Mouse (Mus musculus): ENCODE results near the gene Tsfm. TPM values are rescaled to one million over a fixed set of nuclear protein-coding genes. Genes with fewer than 3 reads are reported as not detected.
"Not testable (repeated sequence)": the region's sequence is repeated elsewhere in the genome, so short reads cannot be mapped to it uniquely, and the experiment has no call there.

Gene Tsfm
- polyA plus RNA-seq, 1 experiment from 2014 or later: 61.0 TPM

DNA sequence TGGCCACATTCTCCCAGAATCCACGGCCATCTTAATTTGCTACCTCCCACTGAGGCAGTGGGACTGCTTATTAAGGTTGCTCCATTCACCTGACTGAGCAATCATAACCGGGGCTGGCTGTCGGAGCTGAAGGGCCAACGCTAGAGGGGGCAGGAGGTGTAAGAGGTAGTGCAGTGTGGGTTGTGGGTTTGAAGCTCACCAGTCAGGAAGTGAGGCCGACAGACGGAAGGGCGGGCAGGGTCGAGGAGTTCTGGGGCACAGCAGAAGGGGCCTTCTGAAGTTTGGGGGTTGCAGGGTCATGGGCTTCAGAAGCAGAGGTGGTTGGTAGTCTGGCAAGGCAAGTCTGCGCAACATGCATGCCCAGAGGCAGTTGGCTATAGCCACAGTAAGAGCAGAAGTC lies 44.4 kb upstream of the Tsfm start, which contains the start of gene Agap2:
Gene Agap2, plus strand, starts transcription at position 205 of the 400 bp plus-strand sequence.
- Histone ChIP-seq H3K4me2 (ENCODE audit: low read depth, low read length) (no peak within 1 kb of the TSS), H3K27me3 (replicated peaks; ENCODE audit: control insufficient read depth, insufficient read depth, low read length) (peaks cover 49% of the 10 kb centered on the region), H3K9me3 (ENCODE audit: control insufficient read depth, low read length) (no peaks in the 10 kb centered on the region), H3K4me1 (ENCODE audit: control insufficient read depth, insufficient read depth, low read length) (peaks cover 12% of the 10 kb centered on the region; the same call in 1 of the 2 replicates), H3K36me3 (ENCODE audit: control insufficient read depth, insufficient read depth, low read length) (no peaks in the 10 kb centered on the region), H3K9ac (ENCODE audit: low read depth, low read length) (no peak within 1 kb of the TSS; the same call in 1 of the 2 replicates), H3K27ac (replicated peaks; ENCODE audit: low read depth, low read length) (no peak within 1 kb of the TSS), H3K4me3 (ENCODE audit: low read depth, low read length) (no peak within 1 kb of the TSS)
- DNase-seq (ENCODE audit: low spot score): no peak
- ATAC-seq (ENCODE audit: low read depth): no peak
- WGBS: 58% methylated on average over 9 of the region's 9 CpGs

GRCm38 (mm10) chr10:127073981-127074380 lies 43.3 kb upstream of the Tsfm start:
- Histone ChIP-seq H3K9ac (ENCODE audit: low read depth, low read length) (no peak overlapping the region), H3K4me3 (ENCODE audit: low read depth, low read length) (no peak overlapping the region), H3K27me3 (replicated peaks; ENCODE audit: control insufficient read depth, insufficient read depth, low read length) (peaks cover 38% of the 10 kb centered on the region), H3K27ac (replicated peaks; ENCODE audit: low read depth, low read length) (no peak overlapping the region), H3K9me3 (ENCODE audit: control insufficient read depth, low read length) (no peaks in the 10 kb centered on the region), H3K4me1 (ENCODE audit: control insufficient read depth, insufficient read depth, low read length) (peaks cover 13% of the 10 kb centered on the region), H3K4me2 (ENCODE audit: low read depth, low read length) (no peak overlapping the region), H3K36me3 (ENCODE audit: control insufficient read depth, insufficient read depth, low read length) (no peaks in the 10 kb centered on the region)
- ATAC-seq (ENCODE audit: low read depth) (no peak), DNase-seq (ENCODE audit: low spot score) (no peak)
- WGBS: 93% methylated on average over 1 of the region's 1 CpGs

DNA sequence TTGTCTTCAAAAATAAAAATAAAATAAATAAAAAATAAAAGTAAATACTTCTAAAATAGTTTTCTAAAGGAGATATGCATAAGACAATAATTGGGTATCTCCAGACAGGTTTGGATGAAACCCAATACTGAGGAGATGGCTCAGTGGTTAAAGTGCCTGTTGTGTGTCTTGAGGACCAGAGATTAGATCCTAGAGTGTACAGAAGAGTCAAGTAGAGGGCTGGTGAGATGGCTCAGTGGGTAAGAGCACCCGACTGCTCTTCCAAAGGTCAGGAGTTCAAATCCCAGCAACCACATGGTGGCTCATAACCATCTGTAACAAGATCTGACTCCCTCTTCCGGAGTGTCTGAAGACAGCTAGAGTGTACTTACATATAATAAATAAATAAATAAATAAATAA lies 42.3 kb upstream of the Tsfm start:
- H3K9ac ChIP-seq (ENCODE audit: low read depth, low read length); ATAC-seq (ENCODE audit: low read depth); H3K27ac ChIP-seq (replicated peaks; ENCODE audit: low read depth, low read length); DNase-seq (ENCODE audit: low spot score); H3K4me3 ChIP-seq (ENCODE audit: low read depth, low read length); H3K9me3 ChIP-seq (ENCODE audit: control insufficient read depth, low read length); H3K4me2 ChIP-seq (ENCODE audit: low read depth, low read length): not testable (repeated sequence)
- Histone ChIP-seq H3K36me3 (ENCODE audit: control insufficient read depth, insufficient read depth, low read length) (peaks cover 10% of the 10 kb centered on the region), H3K27me3 (replicated peaks; ENCODE audit: control insufficient read depth, insufficient read depth, low read length) (peaks cover 29% of the 10 kb centered on the region), H3K4me1 (ENCODE audit: control insufficient read depth, insufficient read depth, low read length) (peaks cover 16% of the 10 kb centered on the region)
- WGBS: 81% methylated on average over 2 of the region's 2 CpGs

- ATAC-seq (ENCODE audit: low read depth); H3K9ac ChIP-seq (ENCODE audit: low read depth, low read length); DNase-seq (ENCODE audit: low spot score); H3K9me3 ChIP-seq (ENCODE audit: control insufficient read depth, low read length); H3K4me3 ChIP-seq (ENCODE audit: low read depth, low read length); H3K4me2 ChIP-seq (ENCODE audit: low read depth, low read length); H3K27ac ChIP-seq (replicated peaks; ENCODE audit: low read depth, low read length): not testable (repeated sequence)
- 86% methylated on average over 4 of the region's 4 CpGs for WGBS
- Histone ChIP-seq H3K4me1 (ENCODE audit: control insufficient read depth, insufficient read depth, low read length) (peaks cover 16% of the 10 kb centered on the region), H3K27me3 (replicated peaks; ENCODE audit: control insufficient read depth, insufficient read depth, low read length) (peaks cover 22% of the 10 kb centered on the region), H3K36me3 (ENCODE audit: control insufficient read depth, insufficient read depth, low read length) (peaks cover 17% of the 10 kb centered on the region)
Observed at GRCm38 (mm10) chr10:127072270-127072669, 41.6 kb upstream of the Tsfm start.

DNA sequence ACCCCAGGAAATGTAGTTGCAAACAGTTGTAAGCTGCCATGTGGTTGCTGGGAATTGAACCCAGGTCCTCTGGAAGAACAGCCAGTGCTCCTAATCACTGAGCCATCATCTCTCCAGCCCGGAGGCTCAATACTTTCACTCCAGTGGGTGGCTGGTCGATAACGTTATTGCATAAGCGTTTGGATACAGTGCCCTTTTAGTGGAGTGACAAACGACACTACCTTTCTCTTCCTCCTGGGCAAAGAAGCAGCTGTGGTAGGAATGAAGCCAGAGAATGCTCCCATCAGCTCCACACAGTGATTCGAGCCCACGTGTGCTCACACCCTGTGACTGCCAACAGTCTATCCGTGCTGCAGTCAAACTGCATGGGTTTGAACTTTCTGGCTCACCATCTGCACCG lies 40.6 kb upstream of the Tsfm start:
- peak overlapping the region; percentile 82; the same call in 1 of the 2 replicates for H3K27ac ChIP-seq (replicated peaks; ENCODE audit: low read depth, low read length)
- peaks cover 28% of the 10 kb centered on the region for H3K36me3 ChIP-seq (ENCODE audit: control insufficient read depth, insufficient read depth, low read length)
- H3K27me3 ChIP-seq (replicated peaks; ENCODE audit: control insufficient read depth, insufficient read depth, low read length): peaks cover 12% of the 10 kb centered on the region
- no peaks in the 10 kb centered on the region for H3K9me3 ChIP-seq (ENCODE audit: control insufficient read depth, low read length)
- peak overlapping the region; percentile 73 for H3K9ac ChIP-seq (ENCODE audit: low read depth, low read length)
- H3K4me1 ChIP-seq (ENCODE audit: control insufficient read depth, insufficient read depth, low read length): peaks cover 16% of the 10 kb centered on the region
- DNase-seq (ENCODE audit: low spot score) (no peak), ATAC-seq (ENCODE audit: low read depth) (no peak)
- 69% methylated on average over 9 of the region's 9 CpGs for WGBS
- H3K4me3 ChIP-seq (ENCODE audit: low read depth, low read length): peak overlapping the region; percentile 62
- H3K4me2 ChIP-seq (ENCODE audit: low read depth, low read length): peak overlapping the region; percentile 86

GRCm38 (mm10) chr10:127070190-127071121 lies 39.8 kb upstream of the Tsfm start, which contains the start of gene Tspan31:
TSS of gene Tspan31 (minus strand) at chr10:127070264.
- peak; percentile 93 for ATAC-seq (ENCODE audit: low read depth)
- Histone ChIP-seq H3K9ac (ENCODE audit: low read depth, low read length) (peak within 1 kb of the TSS; percentile 73), H3K36me3 (ENCODE audit: control insufficient read depth, insufficient read depth, low read length) (peaks cover 35% of the 10 kb centered on the region), H3K27me3 (replicated peaks; ENCODE audit: control insufficient read depth, insufficient read depth, low read length) (peaks cover 6% of the 10 kb centered on the region; the same call in 1 of the 2 replicates), H3K4me2 (ENCODE audit: low read depth, low read length) (peak within 1 kb of the TSS; percentile 86), H3K27ac (replicated peaks; ENCODE audit: low read depth, low read length) (peak within 1 kb of the TSS; percentile 91), H3K4me1 (ENCODE audit: control insufficient read depth, insufficient read depth, low read length) (peaks cover 16% of the 10 kb centered on the region), H3K4me3 (ENCODE audit: low read depth, low read length) (peak within 1 kb of the TSS; percentile 62), H3K9me3 (ENCODE audit: control insufficient read depth, low read length) (no peaks in the 10 kb centered on the region)
- 2% methylated on average over 36 of the region's 36 CpGs for WGBS
- peak; percentile 99 for DNase-seq (ENCODE audit: low spot score)

- WGBS: 7% methylated on average over 30 of the region's 30 CpGs
- Histone ChIP-seq H3K27ac (replicated peaks; ENCODE audit: low read depth, low read length) (peak overlapping the region; percentile 91), H3K4me2 (ENCODE audit: low read depth, low read length) (peak overlapping the region; percentile 76), H3K9ac (ENCODE audit: low read depth, low read length) (peak overlapping the region; percentile 73), H3K4me3 (ENCODE audit: low read depth, low read length) (peak overlapping the region; percentile 62), H3K27me3 (replicated peaks; ENCODE audit: control insufficient read depth, insufficient read depth, low read length) (no peaks in the 10 kb centered on the region), H3K4me1 (ENCODE audit: control insufficient read depth, insufficient read depth, low read length) (peaks cover 22% of the 10 kb centered on the region), H3K36me3 (ENCODE audit: control insufficient read depth, insufficient read depth, low read length) (peaks cover 44% of the 10 kb centered on the region), H3K9me3 (ENCODE audit: control insufficient read depth, low read length) (no peaks in the 10 kb centered on the region)
- DNase-seq (ENCODE audit: low spot score): peak; percentile 87
- peak; percentile 70 for ATAC-seq (ENCODE audit: low read depth)
Observed at GRCm38 (mm10) chr10:127069281-127070189, 38.9 kb upstream of the Tsfm start.

DNA sequence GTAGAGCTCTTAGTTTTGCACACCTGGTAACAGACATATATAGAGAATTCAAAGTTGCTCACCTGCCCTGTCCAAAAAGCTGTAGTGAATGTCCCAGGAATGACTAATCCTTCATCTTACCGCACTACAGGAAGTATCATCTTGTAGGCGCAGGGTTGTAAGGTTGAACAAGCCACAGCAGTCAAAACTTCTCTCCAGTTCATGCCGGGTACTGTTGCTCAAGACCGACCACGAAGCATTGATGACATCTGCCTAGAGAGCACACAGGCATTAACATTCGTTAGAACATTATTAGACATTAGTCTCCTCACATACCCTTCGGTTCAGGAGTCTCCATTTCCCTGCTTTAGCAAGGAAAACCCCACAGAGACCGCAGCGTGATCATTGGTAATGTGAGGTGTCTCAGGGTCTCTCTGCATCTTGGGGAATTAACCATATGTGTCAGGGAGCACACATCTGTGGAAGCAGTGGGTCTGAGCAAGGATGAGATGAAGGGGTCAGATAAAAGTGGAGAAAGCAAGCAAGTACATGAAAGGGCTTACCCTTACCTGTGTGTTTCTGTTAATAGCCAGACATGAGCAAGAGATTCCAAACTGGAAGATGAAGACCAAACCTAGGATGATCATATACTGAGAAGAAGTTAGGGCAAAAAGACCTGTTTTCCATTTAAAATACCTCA lies 37.9 kb upstream of the Tsfm start:
- Histone ChIP-seq H3K4me1 (ENCODE audit: control insufficient read depth, insufficient read depth, low read length) (peaks cover 22% of the 10 kb centered on the region), H3K4me2 (ENCODE audit: low read depth, low read length) (peak overlapping the region; percentile 76), H3K9me3 (ENCODE audit: control insufficient read depth, low read length) (no peaks in the 10 kb centered on the region), H3K9ac (ENCODE audit: low read depth, low read length) (peak overlapping the region; percentile 73), H3K36me3 (ENCODE audit: control insufficient read depth, insufficient read depth, low read length) (peaks cover 45% of the 10 kb centered on the region), H3K27me3 (replicated peaks; ENCODE audit: control insufficient read depth, insufficient read depth, low read length) (no peaks in the 10 kb centered on the region), H3K4me3 (ENCODE audit: low read depth, low read length) (peak overlapping the region; percentile 62), H3K27ac (replicated peaks; ENCODE audit: low read depth, low read length) (peak overlapping the region; percentile 91)
- DNase-seq (ENCODE audit: low spot score) (no peak), ATAC-seq (ENCODE audit: low read depth) (no peak)
- WGBS: 70% methylated on average over 9 of the region's 9 CpGs
